Mouse (Mus musculus): ENCODE results near the gene Napsa. TPM values are rescaled to one million over a fixed set of nuclear protein-coding genes. Genes with fewer than 3 reads are reported as not detected.

The Napsa gene
- total RNA-seq, 2 experiments from 2014 or later = 0.29 TPM; not detected in 1

- Histone ChIP-seq H3K4me3 (no peak overlapping the region), H3K27ac (no peak overlapping the region)
- TF ChIP-seq CTCF (IDR thresholded peaks at IDR 0.05) = no peak
- intact Hi-C loops (cut with DNase I) = no loop called here
- DNase-seq (ENCODE audit: extremely low spot score in 1 of 2, low spot score in 2 of 2) = no peak
These were observed 39.0 kb upstream of the Napsa start for GRCm38 (mm10) chr7:44532918-44533745.

- no peak overlapping the region for H3K4me3 ChIP-seq
These were observed 38.5 kb upstream of the Napsa start for GRCm38 (mm10) chr7:44533746-44534045.

GRCm38 (mm10) chr7:44534242-44534641 lies 37.9 kb upstream of the Napsa start:
- intact Hi-C loops (cut with DNase I) = no loop called here
- no peak for TF ChIP-seq CTCF (IDR thresholded peaks at IDR 0.05)
- H3K27ac ChIP-seq = no peak overlapping the region
- no peak for DNase-seq (ENCODE audit: extremely low spot score in 1 of 2, low spot score in 2 of 2)
- H3K4me3 ChIP-seq = no peak overlapping the region

More at GRCm38 (mm10) chr7:44533746-44534045, 38.5 kb upstream of the Napsa start:
- no peak overlapping the region for H3K27ac ChIP-seq
- no peak for DNase-seq (ENCODE audit: extremely low spot score in 1 of 2, low spot score in 2 of 2)
- intact Hi-C loops (cut with DNase I) = no loop called here
- no peak for TF ChIP-seq CTCF (IDR thresholded peaks at IDR 0.05)

- intact Hi-C loops (cut with DNase I) = no loop called here
- H3K4me3 ChIP-seq = no peak overlapping the region
- no peak overlapping the region for H3K27ac ChIP-seq
- no peak; the same call in 1 of the 2 replicates for TF ChIP-seq CTCF (IDR thresholded peaks at IDR 0.05)
- DNase-seq (ENCODE audit: extremely low spot score in 1 of 2, low spot score in 2 of 2) = no peak
These were observed 37.3 kb upstream of the Napsa start for GRCm38 (mm10) chr7:44534656-44535441.

- intact Hi-C loops (cut with DNase I) = no loop called here
- H3K27ac ChIP-seq = peak overlapping the region; percentile 45
- no peak overlapping the region for H3K4me3 ChIP-seq
- TF ChIP-seq CTCF (IDR thresholded peaks at IDR 0.05) = no peak
- DNase-seq (ENCODE audit: extremely low spot score in 1 of 2, low spot score in 2 of 2) = no peak
These were observed 36.3 kb upstream of the Napsa start for GRCm38 (mm10) chr7:44535657-44536589.

- peak; percentile 40 to 63 for DNase-seq (ENCODE audit: extremely low spot score in 1 of 2, low spot score in 2 of 2)
- Histone ChIP-seq H3K4me3 (no peak overlapping the region), H3K27ac (peak overlapping the region; percentile 45)
- intact Hi-C loops (cut with DNase I) = no loop called here
- no peak for TF ChIP-seq CTCF (IDR thresholded peaks at IDR 0.05)
These were observed 35.6 kb upstream of the Napsa start for GRCm38 (mm10) chr7:44536590-44536968.

GRCm38 (mm10) chr7:44537009-44537408 lies 35.2 kb upstream of the Napsa start:
- intact Hi-C loops (cut with DNase I) = no loop called here
- no peak overlapping the region for H3K4me3 ChIP-seq
- no peak for DNase-seq (ENCODE audit: extremely low spot score in 1 of 2, low spot score in 2 of 2)
- no peak for TF ChIP-seq CTCF (IDR thresholded peaks at IDR 0.05)
- H3K27ac ChIP-seq = peak overlapping the region; percentile 45; the same call in 1 of the 2 replicates

- intact Hi-C loops (cut with DNase I) = no loop called here
- no peak for DNase-seq (ENCODE audit: extremely low spot score in 1 of 2, low spot score in 2 of 2)
- Histone ChIP-seq H3K4me3 (no peak overlapping the region), H3K27ac (no peak overlapping the region)
- no peak for TF ChIP-seq CTCF (IDR thresholded peaks at IDR 0.05)
These were observed 34.7 kb upstream of the Napsa start for GRCm38 (mm10) chr7:44537496-44537895.

- intact Hi-C loops (cut with DNase I) = no loop called here
- DNase-seq (ENCODE audit: extremely low spot score in 1 of 2, low spot score in 2 of 2) = no peak
- no peak overlapping the region for H3K27ac ChIP-seq
These were observed 33.2 kb upstream of the Napsa start for GRCm38 (mm10) chr7:44538756-44539624.

GRCm38 (mm10) chr7:44542555-44542954 lies 29.6 kb upstream of the Napsa start:
- Histone ChIP-seq H3K4me3 (no peak overlapping the region), H3K27ac (no peak overlapping the region)
- no peak for TF ChIP-seq CTCF (IDR thresholded peaks at IDR 0.05)
- intact Hi-C loops (cut with DNase I) = no loop called here
- no peak for DNase-seq (ENCODE audit: extremely low spot score in 1 of 2, low spot score in 2 of 2)

More at GRCm38 (mm10) chr7:44538756-44539624, 33.2 kb upstream of the Napsa start:
- no peak overlapping the region for H3K4me3 ChIP-seq
- no peak for TF ChIP-seq CTCF (IDR thresholded peaks at IDR 0.05)

GRCm38 (mm10) chr7:44543071-44543470 lies 29.1 kb upstream of the Napsa start:
- Histone ChIP-seq H3K27ac (no peak overlapping the region), H3K4me3 (no peak overlapping the region)
- DNase-seq (ENCODE audit: extremely low spot score in 1 of 2, low spot score in 2 of 2) = no peak
- intact Hi-C loops (cut with DNase I) = no loop called here
- no peak for TF ChIP-seq CTCF (IDR thresholded peaks at IDR 0.05)
